Mouse (Mus musculus) thymus, adult 2 months (tissue): ENCODE measurements at regions not wholly inside any gene's neighbourhood (a gene's known extent, or its start where the extent isn't known, plus 50 kb on each side); places are given as distances from the start of the nearest gene placed in this dataset.

ENCODE experiments used
- CTCF ChIP-seq: fragments of 200-500 bp; IDR thresholded peaks from 2 replicates; pipeline ENCODE4 v1.5.1; 2012; ENCODE audit warnings: mild to moderate bottlenecking, control low read depth, low read length, moderate library complexity, borderline replicate concordance; ENCODE audit not compliant: control insufficient read depth, poor library complexity, insufficient read depth; ENCODE audit errors: extremely low read depth
- POLR2A ChIP-seq: fragments of 200-500 bp; IDR thresholded peaks from 2 replicates; pipeline ENCODE4 v1.6.1; 2012; ENCODE audit warnings: mild to moderate bottlenecking, low read length, control low read depth, moderate library complexity; ENCODE audit not compliant: control insufficient read depth, poor library complexity, insufficient read depth; ENCODE audit errors: extremely low read depth

DNA sequence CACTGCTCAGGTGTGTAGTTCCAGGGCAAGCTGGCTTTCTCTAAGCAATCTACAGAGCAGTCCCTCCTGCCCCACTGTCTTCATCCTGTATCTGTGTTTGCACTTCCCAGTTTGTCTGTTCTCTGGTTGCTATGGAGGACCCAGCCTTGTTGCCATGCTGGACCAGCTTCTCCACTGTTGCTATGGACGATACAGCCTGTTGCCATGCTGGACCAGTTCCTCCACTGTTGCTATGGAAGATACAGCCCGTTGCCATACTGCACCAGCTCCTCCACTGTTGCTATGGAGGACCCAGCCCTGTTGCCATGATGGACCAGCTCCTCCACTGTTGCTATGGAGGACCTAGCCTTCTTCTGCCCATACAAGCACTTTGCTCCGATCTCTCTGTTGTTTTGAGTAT is 88.8 kb upstream of the Six2 start:
- TF ChIP-seq CTCF (no peak), POLR2A (no peak)
